Mouse (Mus musculus): ENCODE measurements around the gene BC025920.

GRCm38 (mm10) chr10:81562411-81562810 lies 43.7 kb upstream of the BC025920 start:
- TF ChIP-seq POLR2A (IDR thresholded peaks at IDR 0.05; ENCODE audit: low read depth, low read length): no peak
- no peak for TF ChIP-seq CTCF (IDR thresholded peaks at IDR 0.05; ENCODE audit: extremely low read depth, insufficient read length, insufficient replicate concordance, low read depth, low read length)
